Mouse (Mus musculus): ENCODE data around the gene Ugt1a6b. TPM values are rescaled to one million over a fixed set of nuclear protein-coding genes. Genes with fewer than 3 reads are reported as not detected.
"Not testable (repeated sequence)": the region's sequence is repeated elsewhere in the genome, so short reads cannot be mapped to it uniquely, and the experiment has no call there.

The Ugt1a6b gene
- polyA plus RNA-seq, 1 experiment from 2014 or later = 0.67 TPM

DNA sequence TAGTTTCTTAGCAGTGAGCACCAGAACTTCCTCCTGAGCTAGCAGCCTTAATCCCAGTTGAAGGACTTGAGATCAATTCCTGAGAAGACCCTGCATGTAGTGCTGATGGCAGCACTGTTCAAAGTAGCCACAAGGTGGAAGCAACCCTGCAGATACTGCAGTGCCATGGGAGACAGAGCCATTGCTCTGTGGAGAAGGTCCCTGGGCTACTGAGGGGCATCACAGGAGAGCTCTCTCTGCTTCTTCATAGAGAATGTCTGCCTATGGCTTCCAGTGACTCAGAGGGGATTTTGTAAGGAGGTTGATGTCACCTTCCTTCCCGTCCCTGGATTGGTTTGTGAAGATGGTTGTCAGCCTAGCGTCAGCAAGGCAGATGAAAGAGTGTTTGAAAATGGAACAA is 47.1 kb downstream of the Ugt1a6b start:
- not testable (repeated sequence) for H3K9me3 ChIP-seq (replicated peaks); H3K27me3 ChIP-seq (replicated peaks); H3K9ac ChIP-seq; H3K27ac ChIP-seq; H3K4me2 ChIP-seq; H3K36me3 ChIP-seq; H3K4me3 ChIP-seq; H3K4me1 ChIP-seq
- 58% methylated on average over 2 of the region's 2 CpGs for WGBS (ENCODE audit: insufficient replicate concordance)
- 0 out of 2 replicates have a peak, but pooled peaks have one; percentile 46 for ATAC-seq

DNA sequence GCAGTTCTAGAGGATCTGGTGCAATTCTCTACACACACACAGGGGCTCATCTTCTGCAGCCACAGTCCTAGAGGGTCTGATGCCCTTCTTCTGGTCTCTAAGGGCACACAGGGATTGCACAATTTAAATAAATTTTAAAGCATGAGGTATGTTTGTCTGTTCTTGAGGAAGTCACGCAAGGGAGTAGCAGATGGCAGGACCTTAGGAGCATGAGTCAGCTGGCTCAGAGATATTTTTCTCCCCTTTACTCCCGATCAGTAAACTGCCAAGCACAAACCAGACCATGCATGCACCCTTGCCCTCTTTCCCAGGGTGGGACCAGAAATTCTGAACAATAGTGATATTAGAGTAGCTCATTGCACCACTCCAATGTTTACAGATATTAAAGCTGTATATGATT is 55.4 kb downstream of the Ugt1a6b start:
- H3K9ac ChIP-seq = no peak overlapping the region

DNA sequence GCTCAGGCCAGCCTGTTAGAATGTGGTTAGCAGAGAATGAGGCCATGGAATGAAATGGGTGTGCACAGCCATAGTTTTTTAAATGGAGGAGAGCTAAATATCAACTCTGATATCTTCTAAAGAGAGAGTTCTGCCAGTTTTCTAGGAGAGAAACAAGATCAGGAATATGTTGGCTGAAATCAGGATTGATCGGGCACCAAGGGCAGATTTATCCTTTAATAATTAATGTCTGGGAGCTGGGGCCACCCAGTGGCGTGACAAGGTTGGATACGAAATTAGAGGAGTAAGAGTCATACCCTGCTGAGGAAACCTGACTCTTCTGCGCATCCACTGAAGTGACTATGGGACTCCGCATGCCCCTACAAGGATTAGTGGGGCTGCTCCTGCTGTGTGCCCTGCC is 62.7 kb downstream of the Ugt1a6b start, which contains the start of gene Ugt1a5:
TSS of gene Ugt1a5 (plus strand) at position 302 of the 400 bp plus-strand sequence.
- 68% methylated on average over 5 of the region's 5 CpGs for WGBS (ENCODE audit: insufficient replicate concordance)

More for the DNA sequence above, 55.4 kb downstream of the Ugt1a6b start:
- Histone ChIP-seq H3K9me3 (replicated peaks) (no peaks in the 10 kb centered on the region), H3K4me2 (no peak overlapping the region), H3K27me3 (replicated peaks) (no peaks in the 10 kb centered on the region), H3K4me1 (no peaks in the 10 kb centered on the region), H3K4me3 (no peak overlapping the region), H3K27ac (no peak overlapping the region), H3K36me3 (no peaks in the 10 kb centered on the region)
- 52% methylated on average over 2 of the region's 2 CpGs for WGBS (ENCODE audit: insufficient replicate concordance)
- no peak for ATAC-seq

DNA sequence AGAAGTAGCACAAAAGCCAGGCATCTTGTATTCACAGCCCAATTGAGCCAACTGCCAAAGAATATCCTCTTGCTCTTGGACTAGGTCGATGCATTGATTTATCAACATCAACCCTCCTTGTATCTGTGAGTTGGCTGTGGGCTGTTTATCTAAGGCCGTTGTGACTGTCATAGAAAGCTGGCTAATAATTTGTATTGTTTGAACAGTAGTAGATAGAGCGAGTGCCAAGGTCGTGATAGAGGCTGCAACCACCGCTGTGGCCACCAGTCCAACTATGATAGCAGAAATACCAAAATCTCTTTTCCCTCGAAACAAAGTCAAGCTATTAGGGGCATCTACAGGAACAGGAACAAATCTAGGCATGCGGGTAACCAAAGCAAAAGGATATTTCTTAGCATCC is 69.1 kb downstream of the Ugt1a6b start:
- H3K4me3 ChIP-seq; H3K36me3 ChIP-seq; H3K9ac ChIP-seq; H3K27me3 ChIP-seq (replicated peaks); ATAC-seq; H3K27ac ChIP-seq; H3K4me2 ChIP-seq; H3K4me1 ChIP-seq: not testable (repeated sequence)
- peaks cover 23% of the 10 kb centered on the region for H3K9me3 ChIP-seq (replicated peaks)
- 75% methylated on average over 7 of the region's 7 CpGs for WGBS (ENCODE audit: insufficient replicate concordance)

More for the DNA sequence above, 62.7 kb downstream of the Ugt1a6b start, which contains the start of gene Ugt1a5:
- no peak within 1 kb of the TSS for H3K27ac ChIP-seq
- H3K4me1 ChIP-seq = no peaks in the 10 kb centered on the region
- no peaks in the 10 kb centered on the region for H3K36me3 ChIP-seq
- H3K4me2 ChIP-seq = no peak within 1 kb of the TSS
- no peak within 1 kb of the TSS for H3K9ac ChIP-seq
- H3K9me3 ChIP-seq (replicated peaks) = 0 out of 2 replicates have a peak, but pooled peaks cover under 1% of the 10 kb centered on the region
- ATAC-seq = no peak
- H3K27me3 ChIP-seq (replicated peaks) = no peaks in the 10 kb centered on the region
- no peak within 1 kb of the TSS for H3K4me3 ChIP-seq

DNA sequence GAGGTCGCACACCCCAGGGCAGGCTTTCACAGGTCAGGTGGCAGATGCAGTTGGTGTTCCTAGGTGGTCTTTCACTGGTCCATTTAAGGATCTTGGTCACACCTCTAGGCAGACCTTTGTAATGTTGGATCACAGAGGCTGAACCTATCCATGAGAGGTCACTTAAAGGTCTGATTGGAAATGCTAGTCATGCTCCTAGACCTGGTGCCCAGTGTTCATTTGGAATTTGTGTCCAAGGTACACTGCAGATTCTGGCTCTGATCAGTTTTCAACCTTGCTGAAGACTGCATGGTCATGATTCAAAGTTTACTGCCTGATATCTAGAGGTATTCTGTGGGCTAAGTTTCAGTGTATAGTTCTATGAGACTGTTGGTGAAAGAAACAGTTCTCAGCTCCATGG is 76.6 kb downstream of the Ugt1a6b start:
- H3K4me3 ChIP-seq = no peak overlapping the region
- H3K27me3 ChIP-seq (replicated peaks) = no peaks in the 10 kb centered on the region
- H3K4me1 ChIP-seq = no peaks in the 10 kb centered on the region
- H3K9ac ChIP-seq = no peak overlapping the region
- H3K9me3 ChIP-seq (replicated peaks) = peaks cover 25% of the 10 kb centered on the region
- no peak overlapping the region for H3K4me2 ChIP-seq
- H3K36me3 ChIP-seq = no peaks in the 10 kb centered on the region
- no peak overlapping the region for H3K27ac ChIP-seq
- no peak for ATAC-seq
- WGBS (ENCODE audit: insufficient replicate concordance) = 67% methylated on average over 1 of the region's 1 CpGs

DNA sequence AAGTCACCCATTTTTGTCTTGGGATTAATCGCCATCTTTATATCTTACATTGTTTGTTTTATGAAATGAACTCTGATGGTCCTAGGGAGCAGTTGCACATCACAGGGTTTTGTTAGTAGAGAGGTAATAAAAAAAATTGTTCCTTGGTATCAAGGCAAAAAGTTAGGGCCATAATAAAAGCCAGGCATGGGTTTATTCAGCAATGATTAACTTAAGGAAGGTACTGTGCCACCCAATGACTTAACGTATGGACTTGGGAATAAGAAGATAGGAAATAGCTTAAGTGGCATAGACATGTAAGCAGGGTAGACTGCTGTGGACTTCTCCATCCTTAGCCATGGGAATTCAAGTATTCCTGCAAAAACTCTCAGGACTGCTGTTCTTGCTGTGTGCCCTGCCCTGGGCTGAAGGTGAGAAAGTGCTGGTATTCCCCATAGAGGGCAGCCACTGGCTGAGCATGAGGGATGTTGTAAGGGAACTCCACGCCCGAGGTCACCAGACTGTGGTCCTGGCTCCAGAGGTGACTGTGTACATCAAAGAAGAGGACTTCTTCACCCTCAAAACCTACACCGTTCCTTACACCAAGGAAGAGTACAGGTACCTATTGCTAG is 83.4 kb downstream of the Ugt1a6b start:
- ATAC-seq = no peak
- no peaks in the 10 kb centered on the region for H3K27me3 ChIP-seq (replicated peaks)
- H3K36me3 ChIP-seq = no peaks in the 10 kb centered on the region
- no peak overlapping the region for H3K9ac ChIP-seq
- H3K4me3 ChIP-seq = no peak overlapping the region
- no peak overlapping the region for H3K27ac ChIP-seq
- no peaks in the 10 kb centered on the region for H3K4me1 ChIP-seq
- H3K9me3 ChIP-seq (replicated peaks) = no peaks in the 10 kb centered on the region
- no peak overlapping the region for H3K4me2 ChIP-seq
- 68% methylated on average over 5 of the region's 5 CpGs for WGBS (ENCODE audit: insufficient replicate concordance)

DNA sequence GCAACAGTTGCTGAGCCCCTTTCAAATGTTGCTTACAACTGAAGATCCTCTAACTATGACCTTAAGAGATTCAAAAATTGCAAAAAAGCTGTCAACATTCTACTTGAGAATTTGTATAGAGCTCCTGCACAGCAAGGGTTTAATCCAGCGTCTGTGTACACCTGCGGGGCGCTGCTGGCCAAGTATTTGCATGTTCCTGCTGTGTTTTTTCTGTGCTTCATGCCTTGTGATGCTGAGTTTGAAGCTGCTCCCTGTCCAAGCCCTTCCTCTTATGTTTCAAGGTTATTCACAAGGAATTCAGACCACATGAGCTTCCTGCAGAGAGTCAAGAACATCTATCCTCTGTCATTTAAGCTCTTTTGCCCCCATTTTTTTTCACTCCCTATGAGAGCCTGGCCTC is 89.1 kb downstream of the Ugt1a6b start:
- no peak for ATAC-seq
- Histone ChIP-seq H3K27me3 (replicated peaks) (no peaks in the 10 kb centered on the region), H3K4me2 (no peak overlapping the region), H3K4me1 (no peaks in the 10 kb centered on the region), H3K4me3 (no peak overlapping the region), H3K9ac (no peak overlapping the region), H3K27ac (no peak overlapping the region), H3K9me3 (replicated peaks) (no peaks in the 10 kb centered on the region), H3K36me3 (no peaks in the 10 kb centered on the region)
- 64% methylated on average over 3 of the region's 3 CpGs for WGBS (ENCODE audit: insufficient replicate concordance)

DNA sequence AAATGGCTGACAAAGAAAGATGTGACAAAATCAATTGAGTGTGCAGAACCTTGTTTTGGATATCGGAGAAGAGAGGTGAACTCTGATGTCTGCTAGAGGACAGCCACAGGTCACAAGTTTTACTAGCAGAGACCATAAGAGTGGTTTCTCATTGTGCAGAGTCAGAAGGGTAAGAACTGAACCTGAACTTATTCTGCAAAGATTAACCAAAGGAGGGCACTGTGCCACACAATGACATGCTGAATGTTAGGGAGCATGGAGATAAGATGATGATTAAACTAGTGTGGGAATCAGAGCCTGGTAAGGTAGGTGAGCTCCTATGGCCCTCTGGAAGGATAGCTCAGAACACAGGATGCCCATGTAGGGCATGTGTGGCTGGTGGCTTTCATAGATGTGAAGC is 92.6 kb downstream of the Ugt1a6b start:
- whole genome bisulfite sequencing (ENCODE audit: insufficient replicate concordance) = 80% methylated on average over 1 of the region's 1 CpGs
- no peak overlapping the region for H3K27ac ChIP-seq
- no peak for ATAC-seq

DNA sequence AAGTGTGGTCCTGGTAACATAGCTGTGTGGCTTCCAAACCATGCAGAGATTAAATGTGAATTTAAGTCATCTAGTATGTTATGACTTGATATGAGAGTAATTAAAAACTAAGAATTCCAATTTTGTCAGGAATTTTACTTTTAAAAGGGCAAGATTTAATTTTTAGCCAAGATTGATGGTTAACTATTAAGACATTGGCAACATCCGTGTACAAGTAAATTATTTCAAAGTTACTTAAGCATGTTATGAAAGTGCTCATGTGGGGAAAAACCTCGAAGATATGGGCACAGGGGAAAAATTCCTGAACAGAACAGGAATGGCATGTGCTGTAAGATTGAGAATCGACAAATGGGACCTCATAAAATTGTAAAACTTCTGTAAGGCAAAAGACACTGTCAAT is 94.4 kb downstream of the Ugt1a6b start:
- no peak overlapping the region for H3K4me3 ChIP-seq
- no peaks in the 10 kb centered on the region for H3K36me3 ChIP-seq
- H3K9me3 ChIP-seq (replicated peaks) = no peaks in the 10 kb centered on the region
- no peak for ATAC-seq
- H3K27me3 ChIP-seq (replicated peaks) = peaks cover 14% of the 10 kb centered on the region
- WGBS (ENCODE audit: insufficient replicate concordance) = 49% methylated on average over 3 of the region's 3 CpGs
- no peak overlapping the region for H3K27ac ChIP-seq
- H3K9ac ChIP-seq = no peak overlapping the region
- H3K4me2 ChIP-seq = no peak overlapping the region
- H3K4me1 ChIP-seq = no peaks in the 10 kb centered on the region

More for the DNA sequence above, 92.6 kb downstream of the Ugt1a6b start:
- Histone ChIP-seq H3K27me3 (replicated peaks) (peaks cover 14% of the 10 kb centered on the region), H3K9me3 (replicated peaks) (no peaks in the 10 kb centered on the region), H3K4me3 (no peak overlapping the region), H3K36me3 (no peaks in the 10 kb centered on the region), H3K4me2 (no peak overlapping the region), H3K4me1 (no peaks in the 10 kb centered on the region), H3K9ac (no peak overlapping the region)

DNA sequence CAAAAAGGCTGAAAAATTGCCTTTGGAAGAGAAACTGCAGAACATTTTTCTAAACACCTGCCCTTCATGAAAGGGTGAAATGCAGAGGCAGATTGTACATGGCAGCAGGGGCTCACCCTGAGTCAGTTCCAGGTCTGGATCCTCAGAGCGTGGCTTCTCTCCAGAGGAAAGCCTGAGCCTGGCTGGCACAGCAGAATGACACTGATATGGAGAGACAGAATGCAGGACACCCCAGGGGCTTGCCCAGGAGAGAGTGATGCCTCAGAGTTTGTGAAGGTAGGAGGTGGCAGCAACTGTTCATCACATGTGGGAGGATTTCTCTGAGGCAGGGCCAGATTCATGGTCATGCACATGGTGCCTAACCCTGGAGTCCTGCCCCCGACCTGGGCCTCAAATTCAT is 96.9 kb downstream of the Ugt1a6b start:
- WGBS (ENCODE audit: insufficient replicate concordance) = 59% methylated on average over 2 of the region's 2 CpGs
- ATAC-seq = no peak
- peaks cover 14% of the 10 kb centered on the region for H3K27me3 ChIP-seq (replicated peaks)
- H3K4me2 ChIP-seq = no peak overlapping the region
- no peaks in the 10 kb centered on the region for H3K36me3 ChIP-seq
- H3K9ac ChIP-seq = no peak overlapping the region
- H3K4me3 ChIP-seq = no peak overlapping the region
- H3K4me1 ChIP-seq = peaks cover 7% of the 10 kb centered on the region
- H3K9me3 ChIP-seq (replicated peaks) = no peaks in the 10 kb centered on the region
- no peak overlapping the region for H3K27ac ChIP-seq

DNA sequence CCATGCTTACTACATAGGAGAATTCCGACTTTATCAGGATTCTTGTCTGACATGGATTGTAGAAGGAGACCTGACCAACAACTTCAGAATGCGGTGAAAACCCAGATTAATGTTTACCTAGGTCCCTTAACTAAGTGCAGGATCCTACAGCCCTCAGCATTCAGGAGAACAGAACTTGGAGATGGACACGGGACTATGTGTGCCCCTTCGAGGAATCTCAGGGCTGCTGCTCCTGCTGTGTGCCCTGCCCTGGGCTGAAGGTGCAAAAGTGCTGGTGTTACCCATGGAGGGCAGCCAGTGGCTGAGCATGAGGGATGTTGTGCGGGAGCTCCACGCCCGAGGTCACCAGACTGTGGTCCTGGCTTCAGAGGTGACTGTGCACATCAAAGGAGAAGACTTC is 97.4 kb downstream of the Ugt1a6b start, which contains the start of gene Ugt1a2:
TSS of gene Ugt1a2 (plus strand) at position 146 of the 400 bp plus-strand sequence.
- no peak within 1 kb of the TSS for H3K4me2 ChIP-seq
- no peak within 1 kb of the TSS for H3K4me3 ChIP-seq
- no peaks in the 10 kb centered on the region for H3K9me3 ChIP-seq (replicated peaks)
- H3K36me3 ChIP-seq = no peaks in the 10 kb centered on the region
- WGBS (ENCODE audit: insufficient replicate concordance) = 69% methylated on average over 7 of the region's 7 CpGs
- peaks cover 11% of the 10 kb centered on the region for H3K4me1 ChIP-seq
- H3K27me3 ChIP-seq (replicated peaks) = peaks cover 14% of the 10 kb centered on the region
- no peak within 1 kb of the TSS for H3K27ac ChIP-seq
- no peak within 1 kb of the TSS for H3K9ac ChIP-seq
- ATAC-seq = no peak

DNA sequence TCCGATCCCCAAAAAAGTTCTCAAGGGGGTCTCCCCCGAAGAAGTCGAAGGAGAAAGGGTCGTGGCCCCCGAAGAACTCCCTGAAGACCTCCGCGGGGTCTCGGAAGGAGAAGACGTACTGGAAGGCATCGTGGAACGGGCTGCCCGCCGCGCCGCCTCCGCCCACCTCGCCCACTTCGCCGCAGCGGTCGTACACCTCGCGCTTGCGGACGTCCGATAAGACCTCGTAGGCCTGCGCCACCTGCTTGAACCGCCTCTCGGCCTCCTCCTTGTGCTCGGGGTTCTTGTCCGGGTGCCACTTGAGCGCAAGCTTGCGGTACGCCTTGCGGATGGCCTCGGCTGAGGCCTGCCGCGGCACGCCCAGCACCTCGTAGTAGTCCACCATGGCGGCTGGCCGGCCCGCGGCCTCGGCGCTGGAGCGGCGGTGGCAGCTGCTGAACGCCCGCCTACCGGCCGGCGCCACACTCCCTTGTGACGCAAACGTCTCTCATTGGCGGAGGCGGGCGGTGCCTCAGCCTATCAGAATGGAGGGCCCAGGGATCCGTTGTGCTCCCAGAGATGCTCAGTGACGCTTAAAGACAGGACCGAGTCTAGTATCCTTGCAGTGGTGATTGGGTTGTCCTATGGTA is 102.4 kb downstream of the Ugt1a6b start, which contains the start of gene Dnajb3:
TSS of gene Dnajb3 (minus strand) at position 489 of the 629 bp plus-strand sequence.
- Histone ChIP-seq H3K4me3 (peak within 1 kb of the TSS; percentile 66), H3K4me2 (peak within 1 kb of the TSS; percentile 87), H3K36me3 (no peaks in the 10 kb centered on the region), H3K27me3 (replicated peaks) (0 out of 2 replicates have a peak, but pooled peaks cover 2% of the 10 kb centered on the region), H3K9ac (peak within 1 kb of the TSS; percentile 82), H3K4me1 (peaks cover 42% of the 10 kb centered on the region), H3K27ac (peak within 1 kb of the TSS; percentile 94), H3K9me3 (replicated peaks) (no peaks in the 10 kb centered on the region)
- peak; percentile 89 for ATAC-seq
- 5% methylated on average over 62 of the region's 62 CpGs for WGBS (ENCODE audit: insufficient replicate concordance)

Data from liver, embryonic 12.5 days (tissue).